Mouse (Mus musculus) erythroblast, embryonic 14.5 days (primary cell): Measurements from ENCODE around the gene Cdk5rap1. TPM values are rescaled to one million over a fixed set of nuclear protein-coding genes. Genes with fewer than 3 reads are reported as not detected.
"Not testable (repeated sequence)": the region's sequence is repeated elsewhere in the genome, so short reads cannot be mapped to it uniquely, and the experiment has no call there.

Source experiments
- H3K27me3 ChIP-seq: 2 replicates; pipeline ENCODE4 v1.6.1; 2012; ENCODE audit warnings: inconsistent platforms; ENCODE audit not compliant: control insufficient read depth
- H3K36me3 ChIP-seq: 2 replicates; pipeline ENCODE4 v1.6.1; 2012; ENCODE audit warnings: mild to moderate bottlenecking, inconsistent platforms; ENCODE audit not compliant: control insufficient read depth
- H3K4me1 ChIP-seq: 2 replicates; pipeline ENCODE4 v1.6.1; 2012; ENCODE audit warnings: inconsistent platforms; ENCODE audit not compliant: control insufficient read depth
- H3K4me3 ChIP-seq: replicated peaks from 2 replicates; pipeline ENCODE3; 2012; ENCODE audit warnings: moderate library complexity, mild to moderate bottlenecking, inconsistent platforms
- H3K9me3 ChIP-seq: 2 replicates; pipeline ENCODE4 v1.6.1; 2012; ENCODE audit warnings: low read length, inconsistent platforms, mixed read lengths; ENCODE audit not compliant: control insufficient read depth
- GATA1 ChIP-seq: IDR thresholded peaks from 2 replicates; pipeline ENCODE4 v1.6.1; 2012; ENCODE audit warnings: low read length, inconsistent platforms, mixed read lengths
- TAL1 ChIP-seq: IDR thresholded peaks from 3 replicates; pipeline ENCODE4 v1.6.1; 2012; ENCODE audit warnings: low read length, inconsistent platforms, mixed read lengths
- polyA plus RNA-seq: library from polyadenylated mRNA; stranded (reverse); fragments of >175 nt; gene quantifications from 2 replicates; pipeline ENCODE4 v1.2.3, GENCODE M21; 2012

The Cdk5rap1 gene
- polyA plus RNA-seq, 1 experiment = 0.05 TPM

DNA sequence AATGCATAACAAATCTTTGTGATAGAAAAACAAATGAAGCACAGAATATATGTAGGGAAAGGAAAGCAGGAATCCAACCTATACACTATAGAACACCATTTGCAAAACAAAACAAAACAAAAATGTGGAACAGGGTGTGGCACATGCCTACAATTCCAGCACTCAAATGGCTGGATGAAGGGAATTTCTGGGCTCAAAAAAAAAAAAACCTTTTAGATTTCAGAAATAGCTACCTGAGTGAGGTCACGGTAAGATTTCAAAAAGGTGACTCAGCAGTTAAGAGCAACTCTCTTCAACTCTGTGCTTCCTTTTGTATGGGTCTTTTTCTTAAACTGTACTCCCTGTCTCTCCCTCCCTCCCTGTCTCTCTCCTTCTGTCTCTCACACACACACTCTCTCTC, 34.6 kb downstream of the Cdk5rap1 start:
- Histone ChIP-seq H3K36me3 (peaks cover 40% of the 10 kb centered on the region), H3K4me3 (no peak overlapping the region), H3K27me3 (no peaks in the 10 kb centered on the region), H3K4me1 (no peaks in the 10 kb centered on the region), H3K9me3 (no peaks in the 10 kb centered on the region)
- TF ChIP-seq GATA1 (no peak), TAL1 (no peak)

DNA sequence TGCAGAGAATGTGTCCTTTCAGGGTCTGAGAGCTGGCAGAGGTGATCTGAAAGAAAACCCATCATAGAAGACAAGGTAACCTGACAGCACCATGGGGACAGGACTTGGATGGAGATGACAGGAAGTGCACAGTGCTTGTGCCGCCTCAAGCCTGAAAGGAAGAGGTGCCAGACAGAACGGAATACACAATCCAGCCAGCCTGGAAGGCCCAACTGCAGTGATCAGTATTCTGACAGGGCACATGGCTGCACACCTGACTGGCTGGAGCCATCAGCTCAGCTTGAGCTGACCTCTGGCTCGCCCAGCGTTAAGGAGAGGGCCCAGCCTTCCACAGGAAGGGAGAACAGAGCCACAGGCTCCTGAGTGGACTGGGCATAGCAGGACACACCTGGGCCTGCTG, 37.2 kb downstream of the Cdk5rap1 start:
- no peak for TF ChIP-seq GATA1
- no peak for TF ChIP-seq TAL1

GRCm38 (mm10) chr2:154326852-154327251, 46.0 kb downstream of the Cdk5rap1 start:
- Histone ChIP-seq H3K4me3 (no peak overlapping the region), H3K27me3 (no peaks in the 10 kb centered on the region), H3K4me1 (peaks cover 15% of the 10 kb centered on the region), H3K9me3 (peaks cover 6% of the 10 kb centered on the region), H3K36me3 (no peaks in the 10 kb centered on the region)
- TF ChIP-seq TAL1 = peak; percentile 44; the same call in 2 of the 3 replicates
- no peak for TF ChIP-seq GATA1

More for the DNA sequence above, 37.2 kb downstream of the Cdk5rap1 start:
- Histone ChIP-seq H3K4me1 (no peaks in the 10 kb centered on the region), H3K27me3 (no peaks in the 10 kb centered on the region), H3K4me3 (no peak overlapping the region), H3K9me3 (no peaks in the 10 kb centered on the region), H3K36me3 (peaks cover 22% of the 10 kb centered on the region)

- H3K9me3 ChIP-seq, H3K27me3 ChIP-seq, H3K36me3 ChIP-seq, H3K4me1 ChIP-seq, H3K4me3 ChIP-seq: not testable (repeated sequence)
These were observed 59.0 kb downstream of the Cdk5rap1 start for GRCm38 (mm10) chr2:154313771-154314170.

DNA sequence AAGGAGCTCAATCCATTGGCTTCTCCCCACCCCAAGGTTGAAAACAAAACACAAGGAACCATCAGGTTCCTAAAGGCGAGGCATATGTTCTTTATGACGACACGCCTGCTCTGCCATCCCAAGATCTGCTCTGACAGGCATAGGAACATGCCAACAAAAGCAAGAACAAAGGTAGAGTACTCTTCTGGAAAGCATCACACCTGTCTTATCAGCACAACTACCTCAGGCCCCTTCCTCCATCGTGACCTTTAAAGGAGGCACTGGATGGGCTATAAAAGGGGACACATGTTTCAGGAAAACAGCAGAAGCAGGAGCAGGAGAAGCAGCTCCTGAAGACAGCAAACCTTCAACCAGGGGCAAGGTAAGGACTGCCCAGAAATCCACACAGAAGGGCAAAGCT, 65.9 kb downstream of the Cdk5rap1 start, which contains the start of gene Bpifb9b:
Bpifb9b (plus strand) TSS at position 301 of the 400 bp plus-strand sequence.
- H3K36me3 ChIP-seq, H3K9me3 ChIP-seq, H3K4me1 ChIP-seq, H3K4me3 ChIP-seq, H3K27me3 ChIP-seq: not testable (repeated sequence)

DNA sequence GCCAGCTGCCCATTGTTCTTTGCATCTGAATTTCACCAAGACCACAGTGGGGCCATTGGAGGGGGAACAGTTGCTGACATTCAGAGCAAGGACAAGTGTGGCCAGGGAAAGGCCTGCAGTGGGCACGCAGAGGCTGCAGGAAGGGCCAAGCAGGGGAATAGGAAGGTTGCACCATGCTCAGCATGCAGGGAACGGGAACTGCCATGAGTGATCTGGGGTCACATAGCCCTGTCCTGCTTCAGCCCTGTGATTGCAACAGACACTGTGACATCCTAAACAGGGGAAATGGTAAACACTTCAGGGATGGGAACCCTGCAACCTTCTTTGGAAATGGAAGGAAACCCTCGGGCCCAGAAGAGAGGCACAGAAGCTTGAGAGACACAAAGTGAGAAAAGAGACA, 68.2 kb downstream of the Cdk5rap1 start:
- not testable (repeated sequence) for H3K9me3 ChIP-seq, H3K27me3 ChIP-seq, H3K4me3 ChIP-seq, H3K4me1 ChIP-seq, H3K36me3 ChIP-seq

DNA sequence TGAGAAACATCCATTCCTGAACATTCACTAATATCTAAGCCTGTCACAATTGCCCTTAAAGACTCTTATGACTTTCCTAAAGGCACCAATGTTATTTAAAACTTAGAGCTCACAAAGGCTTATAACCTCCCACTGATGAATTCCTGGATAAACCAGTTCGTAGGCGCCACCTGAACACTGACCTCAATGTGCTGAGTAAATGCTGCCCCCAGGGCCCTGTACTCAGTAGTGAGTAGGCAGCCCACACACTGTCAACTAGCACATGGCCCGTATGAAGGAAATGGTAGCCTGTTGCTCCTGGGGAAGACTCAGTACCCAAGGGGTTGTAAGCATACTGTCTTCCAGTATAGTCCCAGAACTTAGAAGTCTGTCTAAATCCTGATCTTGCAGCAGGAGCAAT, 71.0 kb downstream of the Cdk5rap1 start:
- H3K36me3 ChIP-seq = no peaks in the 10 kb centered on the region
- no peaks in the 10 kb centered on the region for H3K9me3 ChIP-seq
- H3K27me3 ChIP-seq = no peaks in the 10 kb centered on the region
- H3K4me3 ChIP-seq = no peak overlapping the region
- TF ChIP-seq GATA1 = no peak
- TF ChIP-seq TAL1 = no peak
- H3K4me1 ChIP-seq = no peaks in the 10 kb centered on the region; the same call in none of the 2 replicates

DNA sequence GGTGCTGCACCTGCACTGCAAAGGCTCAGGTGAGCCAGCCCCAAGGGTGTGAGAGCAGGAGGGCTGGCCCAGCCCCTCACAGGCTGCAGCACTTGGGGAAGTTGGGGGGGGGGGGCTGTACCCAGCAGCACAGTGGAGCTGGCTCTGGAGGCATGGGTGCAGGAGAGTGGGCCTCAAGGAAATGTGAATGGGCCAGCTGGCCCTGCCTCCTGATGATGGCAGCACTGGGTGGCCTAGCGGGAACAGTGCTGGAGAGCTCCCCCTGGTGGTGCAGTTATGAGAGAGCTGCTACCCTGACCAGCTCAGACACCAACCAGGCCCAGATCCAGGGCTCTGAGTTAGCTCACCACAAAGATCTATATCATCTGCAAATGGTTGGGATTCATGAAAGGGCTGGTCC, 72.3 kb downstream of the Cdk5rap1 start:
- Histone ChIP-seq H3K4me3 (no peak overlapping the region), H3K27me3 (no peaks in the 10 kb centered on the region), H3K36me3 (no peaks in the 10 kb centered on the region), H3K4me1 (no peaks in the 10 kb centered on the region; the same call in none of the 2 replicates), H3K9me3 (no peaks in the 10 kb centered on the region)
- no peak for TF ChIP-seq TAL1
- no peak for TF ChIP-seq GATA1

- H3K27me3 ChIP-seq, H3K36me3 ChIP-seq, H3K4me1 ChIP-seq, H3K4me3 ChIP-seq, H3K9me3 ChIP-seq: not testable (repeated sequence)
These were observed 78.1 kb downstream of the Cdk5rap1 start for GRCm38 (mm10) chr2:154294746-154295145.

- Histone ChIP-seq H3K4me1 (no peaks in the 10 kb centered on the region), H3K36me3 (no peaks in the 10 kb centered on the region), H3K27me3 (no peaks in the 10 kb centered on the region), H3K4me3 (no peak overlapping the region), H3K9me3 (no peaks in the 10 kb centered on the region)
- TF ChIP-seq TAL1 = no peak
- TF ChIP-seq GATA1 = no peak
These were observed 80.0 kb downstream of the Cdk5rap1 start for GRCm38 (mm10) chr2:154292833-154293232.

DNA sequence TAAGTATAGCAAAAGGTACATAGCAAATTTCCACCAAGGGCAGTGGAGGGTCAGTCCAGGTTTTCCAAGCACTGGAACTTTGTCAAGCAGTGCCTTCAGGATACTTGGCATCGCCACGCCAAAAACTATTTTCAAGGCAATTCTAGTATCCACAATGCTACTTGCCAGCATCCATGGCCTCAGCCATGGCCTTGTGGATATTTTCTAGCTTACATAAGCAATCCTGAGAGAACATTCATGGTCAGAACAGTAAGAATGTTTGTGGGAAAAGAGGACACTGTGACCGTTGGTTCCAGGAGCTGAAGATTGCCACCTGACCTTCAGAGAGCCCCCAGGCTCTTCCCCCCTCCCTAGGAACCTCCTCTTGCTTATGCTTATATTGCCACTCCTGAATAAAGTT, 80.9 kb downstream of the Cdk5rap1 start:
- not testable (repeated sequence) for H3K4me1 ChIP-seq, H3K9me3 ChIP-seq, H3K4me3 ChIP-seq, H3K27me3 ChIP-seq, H3K36me3 ChIP-seq

Other genes with a start within 250 kb of the Cdk5rap1 start
- gene Bpifa3, start 242.7 kb downstream of the Cdk5rap1 start, polyA plus RNA-seq = not detected in 2 replicates
- gene Bpifa1, start 230.1 kb downstream of the Cdk5rap1 start, polyA plus RNA-seq = not detected in 2 replicates
- not detected in 2 replicates for gene Bpifa5, start 210.4 kb downstream of the Cdk5rap1 start, polyA plus RNA-seq
- gene Bpifb1, start 182.2 kb downstream of the Cdk5rap1 start, polyA plus RNA-seq = not detected in 2 replicates
- not detected in 2 replicates for gene Bpifb5, start 149.3 kb downstream of the Cdk5rap1 start, polyA plus RNA-seq
- not detected in 2 replicates for gene Bpifb9a, start 115.2 kb downstream of the Cdk5rap1 start, polyA plus RNA-seq
- not detected in 2 replicates for gene Bpifb9b, start 65.8 kb downstream of the Cdk5rap1 start, polyA plus RNA-seq
- 0.07 and 0.08 TPM in 2 replicates for gene Snta1, start 35.1 kb upstream of the Cdk5rap1 start, polyA plus RNA-seq
- gene Cbfa2t2, start 63.5 kb upstream of the Cdk5rap1 start, polyA plus RNA-seq = 0.19 and 0.24 TPM in 2 replicates
- not detected in 2 replicates for gene 1700003F12Rik, start 174.1 kb upstream of the Cdk5rap1 start, polyA plus RNA-seq
- 0.03 TPM in 1 of 2 replicates, not detected in the other for gene Actl10, start 178.8 kb upstream of the Cdk5rap1 start, polyA plus RNA-seq
- gene Necab3, start 185.9 kb upstream of the Cdk5rap1 start, polyA plus RNA-seq = 0.23 and 0.39 TPM in 2 replicates
- gene E2f1, start 196.9 kb upstream of the Cdk5rap1 start, polyA plus RNA-seq = 22.6 and 24.0 TPM in 2 replicates
- 1.2 and 1.6 TPM in 2 replicates for gene Pxmp4, start 230.7 kb upstream of the Cdk5rap1 start, polyA plus RNA-seq
- gene Zfp341, start 240.3 kb upstream of the Cdk5rap1 start, polyA plus RNA-seq = 2.0 and 2.1 TPM in 2 replicates
- gene 4930519P11Rik, start 240.4 kb upstream of the Cdk5rap1 start, polyA plus RNA-seq = 0.19 and 0.33 TPM in 2 replicates